Mouse (Mus musculus) hindbrain, embryonic 14.5 days (tissue): ENCODE measurements around the gene Gm5592. TPM values are rescaled to one million over a fixed set of nuclear protein-coding genes. Genes with fewer than 3 reads are reported as not detected.
"Not testable (repeated sequence)": the region's sequence is repeated elsewhere in the genome, so short reads cannot be mapped to it uniquely, and the experiment has no call there.

Experiments
- ATAC-seq: fragments of 200-750 bp; cut with Nextera tagmentation; 2 replicates; pipeline ENCODE4 v1.8.0; 2017; ENCODE audit warnings: moderate number of reproducible peaks, mild to moderate bottlenecking, moderate TSS enrichment, moderate library complexity; ENCODE audit not compliant: low FRiP score
- DNase-seq: peaks from one replicate; pipeline ENCODE4 v3.0.0-alpha.2; 2015; ENCODE audit warnings: low spot score
- H3K27ac ChIP-seq: fragments of 300-500 bp; sonication (generic); 2 replicates; pipeline ENCODE4 v1.5.1; 2014; ENCODE audit warnings: mild to moderate bottlenecking, moderate library complexity
- H3K27me3 ChIP-seq: fragments of 300-500 bp; sonication (generic); 2 replicates; pipeline ENCODE4 v1.6.1; 2014; ENCODE audit warnings: mild to moderate bottlenecking, low read length, mixed read lengths; ENCODE audit not compliant: control insufficient read depth, insufficient read depth
- H3K36me3 ChIP-seq: fragments of 300-500 bp; sonication (generic); replicated peaks from 2 replicates; pipeline ENCODE4 v1.6.1; 2014; ENCODE audit not compliant: control insufficient read depth, insufficient read depth
- H3K4me1 ChIP-seq: fragments of 300-500 bp; sonication (generic); replicated peaks from 2 replicates; pipeline ENCODE4 v1.6.1; 2014; ENCODE audit warnings: antibody characterized with exemption, low read length, mixed read lengths; ENCODE audit not compliant: control insufficient read depth, insufficient read depth
- H3K4me2 ChIP-seq: fragments of 300-500 bp; sonication (generic); replicated peaks from 2 replicates; pipeline ENCODE4 v1.6.1; 2014; ENCODE audit warnings: mild to moderate bottlenecking, moderate library complexity
- H3K4me3 ChIP-seq: fragments of 300-500 bp; sonication (generic); replicated peaks from 2 replicates; pipeline ENCODE4 v1.5.1; 2014; ENCODE audit warnings: mild to moderate bottlenecking, low read length
- H3K9ac ChIP-seq: fragments of 300-500 bp; sonication (generic); 2 replicates; pipeline ENCODE4 v1.6.1; 2014
- H3K9me3 ChIP-seq: fragments of 300-500 bp; sonication (generic); 2 replicates; pipeline ENCODE4 v1.6.1; 2016; ENCODE audit warnings: low read length; ENCODE audit not compliant: control insufficient read depth
- WGBS: fragments of 180-500 bp; shearing (Covaris S2); extraction: QIAGEN DNeasy Blood & Tissue Kit; methylation state at CpG from one replicate; pipeline ENCODE4 v1.1.7; 2014; 5-methylcytosine and 5-hydroxymethylcytosine counted together
- polyA plus RNA-seq: library from polyadenylated mRNA; unstranded; fragments of >200 nt; fragmentation: Nextera tagmentation; extraction: Ambion mirVana; gene quantifications from 2 replicates; pipeline ENCODE4 v1.2.1, GENCODE M21; 2014

Gene Gm5592
- not detected in 2 replicates for polyA plus RNA-seq

GRCm38 (mm10) chr7:41153541-41153940 lies at the start of gene Gm5592:
Gm5592 (plus strand) TSS chr7:41153841.
- H3K4me2 ChIP-seq, H3K4me3 ChIP-seq, H3K9ac ChIP-seq, H3K36me3 ChIP-seq, H3K4me1 ChIP-seq, ATAC-seq, H3K9me3 ChIP-seq, H3K27ac ChIP-seq, DNase-seq, H3K27me3 ChIP-seq: not testable (repeated sequence)
- 96% methylated on average over 4 of the region's 4 CpGs for WGBS

GRCm38 (mm10) chr7:41155806-41156205 lies 2.2 kb downstream of the Gm5592 start:
- 98% methylated on average over 2 of the region's 2 CpGs for WGBS

GRCm38 (mm10) chr7:41157879-41158278 lies 4.2 kb downstream of the Gm5592 start:
- not testable (repeated sequence) for H3K4me3 ChIP-seq, H3K36me3 ChIP-seq, H3K9me3 ChIP-seq, H3K27me3 ChIP-seq, ATAC-seq, H3K4me1 ChIP-seq, H3K27ac ChIP-seq, DNase-seq, H3K9ac ChIP-seq, H3K4me2 ChIP-seq
- WGBS = no CpG with 5 or more reads among the region's 1 CpGs

More at GRCm38 (mm10) chr7:41155806-41156205, 2.2 kb downstream of the Gm5592 start:
- not testable (repeated sequence) for H3K4me1 ChIP-seq, H3K4me2 ChIP-seq, ATAC-seq, H3K4me3 ChIP-seq, H3K9ac ChIP-seq, H3K9me3 ChIP-seq, DNase-seq, H3K36me3 ChIP-seq, H3K27me3 ChIP-seq, H3K27ac ChIP-seq

GRCm38 (mm10) chr7:41158562-41158961 lies 4.9 kb downstream of the Gm5592 start:
- not testable (repeated sequence) for DNase-seq, H3K9ac ChIP-seq, H3K4me2 ChIP-seq, H3K9me3 ChIP-seq, H3K4me3 ChIP-seq, H3K4me1 ChIP-seq, H3K36me3 ChIP-seq, H3K27me3 ChIP-seq, ATAC-seq, H3K27ac ChIP-seq
- 67% methylated on average over 2 of the region's 2 CpGs for WGBS

GRCm38 (mm10) chr7:41193671-41194070 lies 40.0 kb downstream of the Gm5592 start:
- ATAC-seq (no peak), DNase-seq (no peak)
- no peaks in the 10 kb centered on the region for H3K36me3 ChIP-seq
- no peak overlapping the region for H3K4me2 ChIP-seq
- no peak overlapping the region for H3K27ac ChIP-seq
- 72% methylated on average over 4 of the region's 4 CpGs for WGBS
- no peaks in the 10 kb centered on the region for H3K27me3 ChIP-seq
- H3K9me3 ChIP-seq = no peaks in the 10 kb centered on the region
- no peaks in the 10 kb centered on the region for H3K4me1 ChIP-seq
- H3K4me3 ChIP-seq = no peak overlapping the region
- no peak overlapping the region for H3K9ac ChIP-seq

Other genes starting within 250 kb of the Gm5592 start
- not detected in 2 replicates for gene 4930433I11Rik, start 166.3 kb upstream of the Gm5592 start, polyA plus RNA-seq
- gene Gm4884, start 121.1 kb upstream of the Gm5592 start, polyA plus RNA-seq = not detected in 2 replicates
- 8.7 and 9.6 TPM in 2 replicates for gene AI987944, start 239.5 kb downstream of the Gm5592 start, polyA plus RNA-seq